Mouse (Mus musculus) limb, embryonic 13.5 days (tissue): ENCODE data around the gene Scap. TPM values are rescaled to one million over a fixed set of nuclear protein-coding genes. Genes with fewer than 3 reads are reported as not detected.
"Not testable (repeated sequence)": the region's sequence is repeated elsewhere in the genome, so short reads cannot be mapped to it uniquely, and the experiment has no call there.

ENCODE experiments used
- ATAC-seq: fragments of 200-750 bp; cut with Nextera tagmentation; 2 replicates; pipeline ENCODE4 v1.8.0; 2017; ENCODE audit warnings: low read depth, moderate number of reproducible peaks, moderate TSS enrichment; ENCODE audit not compliant: low FRiP score
- H3K27ac ChIP-seq: fragments of 300-500 bp; sonication (generic); 2 replicates; pipeline ENCODE4 v1.5.1; 2015; ENCODE audit warnings: inconsistent platforms, mild to moderate bottlenecking, moderate library complexity
- H3K27me3 ChIP-seq: fragments of 300-500 bp; sonication (generic); 2 replicates; pipeline ENCODE4 v1.6.1; 2015; ENCODE audit warnings: mild to moderate bottlenecking, inconsistent platforms
- H3K36me3 ChIP-seq: fragments of 300-500 bp; sonication (generic); 2 replicates; pipeline ENCODE4 v1.6.1; 2015; ENCODE audit warnings: inconsistent platforms, mild to moderate bottlenecking, moderate library complexity
- H3K4me1 ChIP-seq: fragments of 300-500 bp; sonication (generic); 2 replicates; pipeline ENCODE4 v1.6.1; 2015; ENCODE audit warnings: inconsistent platforms
- H3K4me2 ChIP-seq: fragments of 300-500 bp; sonication (generic); replicated peaks from 2 replicates; pipeline ENCODE4 v1.6.1; 2015; ENCODE audit warnings: inconsistent platforms, mild to moderate bottlenecking, moderate library complexity
- H3K4me3 ChIP-seq: fragments of 300-500 bp; sonication (generic); 2 replicates; pipeline ENCODE4 v1.5.1; 2015; ENCODE audit warnings: moderate library complexity, mild to moderate bottlenecking, inconsistent platforms
- H3K9ac ChIP-seq: fragments of 300-500 bp; sonication (generic); 2 replicates; pipeline ENCODE4 v1.6.1; 2015; ENCODE audit warnings: mild to moderate bottlenecking, inconsistent platforms
- H3K9me3 ChIP-seq: fragments of 300-500 bp; sonication (generic); 2 replicates; pipeline ENCODE4 v1.6.1; 2016; ENCODE audit warnings: inconsistent platforms
- WGBS: fragments of 180-500 bp; shearing (Covaris S2); methylation state at CpG from one replicate; pipeline ENCODE4 v1.1.7; 2015; 5-methylcytosine and 5-hydroxymethylcytosine counted together
- polyA plus RNA-seq: library from polyadenylated mRNA; unstranded; fragments of >200 nt; fragmentation: Nextera tagmentation; extraction: Ambion mirVana; gene quantifications from 2 replicates; pipeline ENCODE4 v1.2.1, GENCODE M21; 2015

Gene Scap
- polyA plus RNA-seq, 1 experiment from 2014 or later = 40.2 TPM

GRCm38 (mm10) chr9:110315410-110315809 is 17.7 kb upstream of the Scap start:
- ATAC-seq = no peak
- no peak overlapping the region for H3K9ac ChIP-seq
- no peak overlapping the region for H3K4me2 ChIP-seq
- H3K36me3 ChIP-seq = peaks cover 86% of the 10 kb centered on the region
- no peak overlapping the region for H3K4me3 ChIP-seq
- H3K4me1 ChIP-seq = no peaks in the 10 kb centered on the region
- H3K27me3 ChIP-seq = no peaks in the 10 kb centered on the region
- WGBS = 84% methylated on average over 6 of the region's 6 CpGs
- H3K9me3 ChIP-seq = no peaks in the 10 kb centered on the region
- no peak overlapping the region for H3K27ac ChIP-seq

DNA sequence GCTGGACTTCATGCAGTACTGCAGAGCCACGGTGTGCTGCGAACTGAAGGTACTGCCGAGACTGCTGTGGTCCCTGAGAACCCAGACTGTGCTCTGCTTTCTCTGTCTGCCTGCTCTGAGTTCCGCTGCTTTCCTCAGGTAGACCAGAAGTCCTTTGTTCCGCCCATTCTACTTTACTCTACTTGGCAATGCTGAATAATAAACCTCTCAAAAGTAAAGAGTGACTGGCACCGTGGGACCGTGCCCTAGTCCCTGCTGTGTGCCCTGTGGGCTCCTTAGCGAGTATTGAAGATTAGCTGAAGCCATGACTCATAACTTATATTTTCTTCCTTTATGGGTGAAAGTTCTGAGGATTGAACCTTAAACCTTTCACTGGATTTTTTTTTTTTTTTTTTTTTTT is 17.2 kb upstream of the Scap start:
- no peaks in the 10 kb centered on the region for H3K9me3 ChIP-seq
- no peak overlapping the region for H3K4me2 ChIP-seq
- ATAC-seq = no peak
- H3K27ac ChIP-seq = no peak overlapping the region
- H3K9ac ChIP-seq = no peak overlapping the region
- H3K4me3 ChIP-seq = no peak overlapping the region
- WGBS = 95% methylated on average over 8 of the region's 8 CpGs
- peaks cover 86% of the 10 kb centered on the region for H3K36me3 ChIP-seq
- no peaks in the 10 kb centered on the region for H3K27me3 ChIP-seq
- H3K4me1 ChIP-seq = no peaks in the 10 kb centered on the region

GRCm38 (mm10) chr9:110316503-110316902 is 16.6 kb upstream of the Scap start:
- Histone ChIP-seq H3K4me1 (no peaks in the 10 kb centered on the region), H3K4me2 (no peak overlapping the region), H3K27ac (no peak overlapping the region), H3K9ac (no peak overlapping the region), H3K27me3 (no peaks in the 10 kb centered on the region), H3K36me3 (peaks cover 86% of the 10 kb centered on the region), H3K4me3 (no peak overlapping the region), H3K9me3 (no peaks in the 10 kb centered on the region)
- WGBS = 96% methylated on average over 8 of the region's 8 CpGs
- no peak for ATAC-seq

DNA sequence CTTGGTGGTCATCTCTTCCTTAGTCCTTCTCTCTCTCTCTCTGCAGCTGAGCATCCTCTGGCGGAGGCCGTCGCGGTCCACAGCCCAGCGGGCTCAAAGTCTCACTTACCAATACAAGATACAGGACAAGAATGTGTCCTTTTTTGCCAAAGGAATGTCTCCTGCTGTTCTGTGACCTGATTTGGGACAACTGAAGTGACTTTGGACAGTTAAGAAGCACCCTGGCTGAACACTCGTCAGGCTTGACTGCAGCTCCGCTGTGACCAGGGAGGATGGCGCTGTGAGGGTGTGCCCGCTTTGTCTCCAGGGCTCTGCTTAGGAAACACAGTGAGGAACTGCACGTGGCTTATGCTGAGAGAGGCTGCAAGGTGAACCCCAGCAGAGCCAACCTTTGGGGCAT is 12.3 kb upstream of the Scap start:
- 91% methylated on average over 10 of the region's 10 CpGs for WGBS
- H3K9me3 ChIP-seq = no peaks in the 10 kb centered on the region
- no peaks in the 10 kb centered on the region for H3K4me1 ChIP-seq
- H3K4me2 ChIP-seq = no peak overlapping the region
- no peak for ATAC-seq
- no peak overlapping the region for H3K27ac ChIP-seq
- H3K36me3 ChIP-seq = peaks cover 56% of the 10 kb centered on the region
- H3K27me3 ChIP-seq = no peaks in the 10 kb centered on the region
- no peak overlapping the region for H3K9ac ChIP-seq
- no peak overlapping the region for H3K4me3 ChIP-seq

GRCm38 (mm10) chr9:110322972-110323371 is 10.1 kb upstream of the Scap start:
- H3K9ac ChIP-seq = no peak overlapping the region
- no peaks in the 10 kb centered on the region for H3K4me1 ChIP-seq
- H3K4me2 ChIP-seq = no peak overlapping the region
- ATAC-seq = no peak
- no peaks in the 10 kb centered on the region for H3K9me3 ChIP-seq
- H3K27ac ChIP-seq = no peak overlapping the region
- H3K36me3 ChIP-seq = peaks cover 41% of the 10 kb centered on the region
- H3K4me3 ChIP-seq = no peak overlapping the region
- no peaks in the 10 kb centered on the region for H3K27me3 ChIP-seq

DNA sequence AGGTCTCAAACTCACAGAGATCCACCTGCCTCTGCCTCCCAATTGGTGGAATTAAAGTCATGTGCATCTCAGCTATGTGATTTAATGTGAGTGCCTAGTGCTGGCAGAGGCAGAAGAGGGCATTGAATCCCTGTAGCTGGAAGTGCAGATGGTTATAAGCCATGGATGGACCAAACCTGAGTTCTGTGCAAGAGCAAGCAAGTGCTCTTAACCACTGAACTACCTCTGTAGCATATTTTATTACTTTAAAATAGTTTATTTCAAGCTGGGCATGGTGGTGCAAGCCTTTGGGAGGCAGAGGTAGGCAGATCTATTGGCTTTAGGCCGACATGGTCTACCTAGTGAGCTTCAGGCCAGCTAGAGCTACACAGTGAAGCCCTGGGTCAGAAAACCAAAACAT is 8.9 kb upstream of the Scap start:
- no peak for ATAC-seq
- peaks cover 29% of the 10 kb centered on the region for H3K36me3 ChIP-seq
- H3K4me2 ChIP-seq = no peak overlapping the region
- no peaks in the 10 kb centered on the region for H3K4me1 ChIP-seq
- H3K9ac ChIP-seq = no peak overlapping the region
- no peaks in the 10 kb centered on the region for H3K9me3 ChIP-seq
- no peaks in the 10 kb centered on the region for H3K27me3 ChIP-seq
- no peak overlapping the region for H3K4me3 ChIP-seq
- WGBS = 90% methylated on average over 1 of the region's 1 CpGs
- no peak overlapping the region for H3K27ac ChIP-seq

DNA sequence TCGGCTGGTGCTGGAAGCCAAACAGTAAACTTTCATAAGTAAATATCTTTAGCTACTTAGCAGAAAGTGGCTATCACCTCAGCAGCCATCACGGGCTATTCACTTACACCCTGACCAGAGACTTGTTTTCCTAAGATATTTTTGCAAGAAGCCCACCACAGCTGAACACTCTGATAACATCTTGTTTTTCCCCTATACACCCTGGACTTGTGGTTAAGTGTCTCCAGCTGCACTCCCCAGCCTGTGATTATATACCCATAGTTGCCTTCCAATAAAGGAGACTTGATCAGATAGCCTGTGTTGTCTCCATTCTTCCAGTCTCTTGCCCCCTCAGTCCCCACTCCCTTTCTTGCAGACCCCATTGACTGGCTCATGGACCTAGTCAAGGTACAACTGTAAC is 4.9 kb upstream of the Scap start:
- Histone ChIP-seq H3K27me3 (no peaks in the 10 kb centered on the region), H3K4me1 (no peaks in the 10 kb centered on the region), H3K27ac (no peak overlapping the region), H3K4me3 (no peak overlapping the region), H3K4me2 (no peak overlapping the region), H3K36me3 (no peaks in the 10 kb centered on the region), H3K9me3 (no peaks in the 10 kb centered on the region), H3K9ac (no peak overlapping the region)
- no peak for ATAC-seq
- WGBS = 84% methylated on average over 2 of the region's 2 CpGs

DNA sequence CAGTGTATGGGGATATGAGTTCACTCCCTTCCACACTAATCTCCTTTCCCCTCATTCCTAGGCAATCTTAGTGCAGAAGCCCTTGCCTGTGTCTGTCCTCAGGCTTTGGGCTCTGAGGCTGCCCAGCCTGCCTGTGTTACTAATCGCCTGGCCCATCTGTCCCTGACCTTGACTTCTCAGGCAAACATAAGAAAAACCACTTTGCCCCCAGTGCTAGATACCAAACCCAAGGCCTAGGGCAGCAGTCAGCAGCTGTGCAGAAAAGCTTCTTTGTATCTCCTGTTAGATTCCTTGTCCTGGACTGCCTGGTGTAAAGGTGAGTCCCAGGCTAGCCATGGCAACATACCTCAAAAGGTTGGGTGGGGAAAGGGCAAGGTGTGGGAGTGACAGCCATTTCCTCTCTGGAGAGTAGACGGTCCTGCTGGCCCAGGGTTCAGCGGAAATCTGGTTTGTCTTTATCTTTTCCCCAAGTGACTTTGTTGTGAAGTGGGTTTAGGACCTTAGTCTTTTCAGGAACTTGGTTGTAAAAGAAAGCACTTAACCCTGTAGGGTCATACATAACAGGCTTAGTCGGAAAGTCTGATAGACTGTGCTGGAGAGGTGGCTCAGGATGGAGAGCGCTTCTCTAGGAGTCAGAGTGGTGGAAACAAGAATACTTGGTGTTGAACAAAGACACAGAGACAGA is 4.0 kb upstream of the Scap start:
- 48% methylated on average over 5 of the region's 5 CpGs for WGBS
- H3K27ac ChIP-seq = no peak overlapping the region
- no peak overlapping the region for H3K4me2 ChIP-seq
- H3K27me3 ChIP-seq = no peaks in the 10 kb centered on the region
- H3K4me3 ChIP-seq = no peak overlapping the region
- H3K4me1 ChIP-seq = peaks cover 4% of the 10 kb centered on the region
- H3K36me3 ChIP-seq = no peaks in the 10 kb centered on the region
- H3K9ac ChIP-seq = no peak overlapping the region
- no peak for ATAC-seq
- no peaks in the 10 kb centered on the region for H3K9me3 ChIP-seq

DNA sequence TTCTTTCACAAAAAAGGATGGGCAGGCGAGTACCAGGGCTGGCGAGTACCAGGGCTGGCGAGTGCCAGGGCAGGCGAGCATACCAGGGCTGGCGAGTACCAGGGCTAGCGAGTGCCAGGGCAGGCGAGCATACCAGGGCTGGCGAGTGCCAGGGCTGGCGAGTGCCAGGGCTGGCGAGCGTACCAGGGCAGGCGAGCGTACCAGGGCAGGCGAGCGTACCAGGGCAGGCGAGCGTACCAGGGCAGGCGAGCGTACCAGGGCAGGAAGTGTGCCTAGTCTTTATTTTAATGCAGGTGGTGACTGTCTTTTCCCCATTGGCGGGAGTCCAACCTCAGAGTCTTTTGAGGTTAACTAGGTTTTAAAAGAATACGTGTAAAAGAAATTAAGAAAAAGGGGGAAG is 3.4 kb upstream of the Scap start:
- Histone ChIP-seq H3K27ac (no peak overlapping the region), H3K27me3 (no peaks in the 10 kb centered on the region), H3K36me3 (no peaks in the 10 kb centered on the region), H3K9me3 (no peaks in the 10 kb centered on the region), H3K9ac (no peak overlapping the region), H3K4me2 (no peak overlapping the region), H3K4me3 (no peak overlapping the region), H3K4me1 (peaks cover 8% of the 10 kb centered on the region)
- 78% methylated on average over 21 of the region's 21 CpGs for WGBS
- ATAC-seq = no peak

DNA sequence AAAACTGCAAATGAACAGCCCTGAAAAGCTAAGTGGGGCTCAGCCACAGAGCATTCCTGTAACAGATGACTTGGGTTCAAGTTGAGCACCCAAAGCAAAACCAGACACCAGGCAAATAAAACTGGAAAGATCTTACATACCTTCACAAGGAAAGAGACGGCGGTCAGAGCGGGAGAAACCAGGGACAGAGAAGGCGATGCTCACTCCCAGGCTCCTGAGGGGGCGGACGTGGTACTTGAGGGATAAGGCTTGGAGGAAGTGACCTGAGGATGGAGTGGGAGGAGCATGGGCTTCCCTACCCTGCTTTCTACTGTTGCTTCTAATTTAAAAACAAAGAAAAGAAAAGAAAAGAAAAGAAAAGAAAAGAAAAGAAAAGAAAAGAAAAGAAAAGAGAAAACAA is 2.7 kb upstream of the Scap start:
- Histone ChIP-seq H3K4me2 (no peak overlapping the region), H3K9me3 (no peaks in the 10 kb centered on the region), H3K27me3 (no peaks in the 10 kb centered on the region), H3K9ac (0 out of 2 replicates have a peak overlapping the region, but pooled peaks have one; percentile 31), H3K4me1 (peaks cover 12% of the 10 kb centered on the region), H3K36me3 (no peaks in the 10 kb centered on the region), H3K27ac (no peak overlapping the region), H3K4me3 (no peak overlapping the region)
- 36% methylated on average over 6 of the region's 6 CpGs for WGBS
- no peak for ATAC-seq

GRCm38 (mm10) chr9:110330913-110331312 is 2.2 kb upstream of the Scap start:
- ATAC-seq = not testable (repeated sequence)

GRCm38 (mm10) chr9:110333896-110334259 is 790 bp downstream of the Scap start:
- no peaks in the 10 kb centered on the region for H3K27me3 ChIP-seq
- H3K9ac ChIP-seq = peak overlapping the region; percentile 73
- H3K36me3 ChIP-seq = no peaks in the 10 kb centered on the region
- peaks cover 14% of the 10 kb centered on the region for H3K4me1 ChIP-seq
- ATAC-seq = no peak
- no peak overlapping the region for H3K27ac ChIP-seq
- 10% methylated on average over 12 of the region's 12 CpGs for WGBS
- H3K4me2 ChIP-seq = peak overlapping the region; percentile 79
- peak overlapping the region; percentile 77 for H3K4me3 ChIP-seq
- no peaks in the 10 kb centered on the region for H3K9me3 ChIP-seq

More at GRCm38 (mm10) chr9:110330913-110331312, 2.2 kb upstream of the Scap start:
- H3K4me3 ChIP-seq, H3K9ac ChIP-seq, H3K27me3 ChIP-seq, H3K36me3 ChIP-seq, H3K4me2 ChIP-seq, H3K9me3 ChIP-seq, H3K27ac ChIP-seq: not testable (repeated sequence)
- peaks cover 12% of the 10 kb centered on the region for H3K4me1 ChIP-seq
- 88% methylated on average over 5 of the region's 5 CpGs for WGBS

DNA sequence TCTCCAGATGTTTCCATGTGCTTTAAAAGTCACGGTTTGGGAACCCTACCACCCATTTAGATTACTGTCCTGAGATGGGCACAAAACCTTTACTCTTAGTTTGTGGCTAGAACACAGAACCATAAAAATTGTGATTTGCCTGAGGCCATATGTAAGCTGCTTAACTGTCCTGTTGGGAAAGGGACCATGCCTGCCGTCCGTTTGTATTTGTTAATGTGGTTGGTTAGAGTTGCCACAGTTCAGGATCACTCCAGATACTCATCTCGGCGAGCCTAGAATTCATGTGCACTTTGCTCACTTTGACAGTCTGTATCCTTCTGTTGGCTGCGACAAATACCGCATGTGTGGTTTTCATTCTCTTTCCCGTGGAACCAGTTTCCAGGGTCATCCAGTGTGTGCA is 1.8 kb downstream of the Scap start:
- H3K4me2 ChIP-seq = no peak overlapping the region
- H3K4me3 ChIP-seq = no peak overlapping the region
- H3K27ac ChIP-seq = no peak overlapping the region
- H3K4me1 ChIP-seq = peaks cover 15% of the 10 kb centered on the region
- ATAC-seq = no peak
- H3K9ac ChIP-seq = no peak overlapping the region; the same call in 1 of the 2 replicates
- WGBS = 69% methylated on average over 8 of the region's 8 CpGs
- no peaks in the 10 kb centered on the region for H3K27me3 ChIP-seq
- H3K36me3 ChIP-seq = no peaks in the 10 kb centered on the region
- no peaks in the 10 kb centered on the region for H3K9me3 ChIP-seq
